Mouse (Mus musculus) testis, adult 2 months (tissue): ENCODE results near the gene Akr7a5.

Source experiments
- CTCF ChIP-seq: fragments of 200-500 bp; IDR thresholded peaks from 2 replicates; pipeline ENCODE4 v1.5.1; 2012; ENCODE audit warnings: low read depth, mild to moderate bottlenecking, inconsistent platforms, low read length, moderate library complexity; ENCODE audit not compliant: control insufficient read depth, insufficient read depth, insufficient replicate concordance
- POLR2A ChIP-seq: fragments of 200-500 bp; IDR thresholded peaks from 2 replicates; pipeline ENCODE4 v1.6.1; 2012; ENCODE audit warnings: low read depth, mild to moderate bottlenecking, inconsistent platforms, low read length, moderate library complexity; ENCODE audit not compliant: control insufficient read depth

GRCm38 (mm10) chr4:139298671-139299366 lies 11.7 kb upstream of the Akr7a5 start:
- TF ChIP-seq CTCF = no peak
- no peak for TF ChIP-seq POLR2A
